Mouse (Mus musculus) right cerebral cortex, postnatal 14 days (tissue): ENCODE measurements around the gene Otud1.

ENCODE experiments used
- DNase-seq: peaks from one replicate; pipeline ENCODE4 v3.0.0; 2022

Gene Otud1

DNA sequence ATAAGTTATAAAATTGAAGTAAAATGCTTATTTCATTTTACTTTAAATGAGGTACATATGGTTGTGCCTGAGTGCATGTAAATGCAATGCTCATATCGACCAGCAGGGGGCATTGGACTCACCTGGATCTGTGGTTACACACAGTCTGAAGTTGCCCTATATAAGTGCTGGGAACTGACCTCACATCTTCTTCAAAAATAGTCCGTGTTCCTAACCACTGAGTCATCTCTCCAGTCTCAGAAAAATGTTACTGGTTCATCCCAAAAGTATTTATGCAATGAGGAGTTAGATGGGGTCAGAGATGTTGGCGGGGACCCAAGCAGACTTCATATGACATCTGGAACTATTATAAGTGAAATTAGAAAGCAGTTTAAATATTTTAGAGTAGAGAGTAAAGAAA, 25.4 kb downstream of the Otud1 start:
- DNase-seq = no peak

DNA sequence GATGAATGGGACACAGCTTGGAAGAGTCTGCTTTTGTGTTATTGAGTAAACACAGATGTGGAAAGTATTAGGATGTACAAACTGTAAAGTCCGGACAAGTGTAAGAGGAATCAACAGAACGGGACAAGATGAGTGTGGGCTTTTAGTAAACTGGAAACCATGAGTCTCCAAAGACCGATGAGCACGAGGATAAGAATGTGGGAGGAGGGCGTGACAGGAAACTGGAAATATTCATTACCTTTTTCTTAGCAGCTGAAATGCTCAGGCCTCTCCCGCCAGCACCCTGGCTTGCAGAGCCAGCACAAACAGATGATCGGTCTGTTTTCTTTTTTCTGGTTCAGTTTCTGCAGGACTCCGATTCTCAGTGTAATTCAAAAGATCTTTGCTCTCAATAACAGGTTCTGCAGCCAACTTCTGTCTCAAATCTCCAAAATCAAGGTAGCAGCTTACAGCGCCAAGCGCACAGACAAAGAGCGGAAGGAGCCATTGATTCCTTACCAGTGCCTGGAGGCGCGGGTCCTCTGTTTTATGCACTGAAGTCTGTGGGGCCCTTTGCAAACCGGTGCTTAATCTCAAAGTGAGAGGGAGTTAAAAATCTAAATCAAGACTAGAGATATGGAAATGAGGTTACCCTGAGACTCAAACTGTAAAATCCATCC, 28.1 kb downstream of the Otud1 start:
- DNase-seq = no peak

- DNase-seq = no peak
Measured at GRCm38 (mm10) chr2:19690094-19690493, 32.5 kb downstream of the Otud1 start.

- DNase-seq = no peak
Measured at GRCm38 (mm10) chr2:19699573-19700295, 42.2 kb downstream of the Otud1 start.

DNA sequence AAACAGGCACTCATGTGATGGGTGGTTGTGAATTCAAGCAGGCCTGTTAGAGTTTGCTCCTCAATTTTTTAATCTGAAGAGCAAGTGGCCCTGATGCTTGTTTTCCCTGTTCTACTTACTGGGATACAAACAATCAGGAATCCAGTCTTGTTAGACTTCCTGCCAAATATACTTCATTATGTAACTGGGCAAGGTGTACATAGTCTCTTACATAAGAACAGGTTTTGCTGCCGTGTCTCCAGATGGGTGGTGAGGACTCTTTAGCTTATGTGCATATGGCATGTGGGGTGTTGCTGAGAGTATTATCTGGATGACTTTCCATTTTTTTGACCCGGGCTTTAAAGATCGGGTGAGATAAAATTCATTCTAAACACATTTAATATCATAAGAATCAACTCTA, 43.8 kb downstream of the Otud1 start:
- DNase-seq = no peak

DNA sequence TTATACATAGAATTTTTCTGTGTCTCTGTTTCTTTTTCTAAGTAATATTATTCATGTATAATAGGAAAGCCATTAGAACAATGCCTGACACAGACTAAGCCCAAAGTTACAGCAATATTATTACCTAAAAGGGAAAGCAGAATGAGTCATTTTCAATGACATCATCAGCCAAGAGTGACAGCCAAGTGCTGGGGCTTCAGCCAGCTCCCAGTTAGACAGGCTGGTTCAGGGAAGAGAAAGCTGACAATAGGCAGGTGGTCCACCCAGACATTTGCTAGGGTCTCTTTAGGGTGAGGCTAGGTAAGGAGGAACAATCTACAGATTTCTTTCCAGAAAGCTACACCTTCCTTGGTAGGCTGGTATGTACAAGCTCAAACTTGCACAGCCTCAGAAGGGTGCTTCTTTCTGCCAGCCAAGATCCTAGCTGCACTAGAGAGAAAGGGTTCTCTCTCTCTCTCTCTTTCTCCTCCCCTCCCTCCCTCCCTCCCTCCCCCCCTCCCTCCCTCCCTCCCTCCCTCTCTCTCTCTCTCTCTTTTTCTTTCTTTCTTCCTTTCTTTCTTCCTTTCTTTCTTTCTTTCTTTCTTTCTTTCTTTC, 45.6 kb downstream of the Otud1 start:
- DNase-seq = no peak

DNA sequence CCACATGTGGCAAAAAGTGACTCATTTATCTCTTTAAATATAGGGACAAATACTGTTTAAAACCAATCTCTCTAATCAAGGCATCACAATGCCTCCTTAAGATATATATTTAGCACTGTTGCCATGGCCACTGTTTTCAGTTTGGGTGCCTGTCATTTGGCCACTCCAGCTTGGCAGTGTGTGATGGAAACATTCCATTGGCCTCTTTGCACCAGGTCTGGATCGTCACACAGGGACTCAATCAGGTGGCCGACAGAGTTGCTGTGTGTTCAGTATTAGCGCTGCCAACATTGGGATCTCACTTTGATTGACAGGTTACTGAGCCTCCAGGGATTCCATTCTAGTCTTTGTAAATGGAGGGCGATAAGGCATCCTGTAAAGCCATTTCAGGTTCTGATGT, 46.1 kb downstream of the Otud1 start:
- DNase-seq = no peak

- DNase-seq = no peak
Measured at GRCm38 (mm10) chr2:19704272-19704671, 46.7 kb downstream of the Otud1 start.

DNA sequence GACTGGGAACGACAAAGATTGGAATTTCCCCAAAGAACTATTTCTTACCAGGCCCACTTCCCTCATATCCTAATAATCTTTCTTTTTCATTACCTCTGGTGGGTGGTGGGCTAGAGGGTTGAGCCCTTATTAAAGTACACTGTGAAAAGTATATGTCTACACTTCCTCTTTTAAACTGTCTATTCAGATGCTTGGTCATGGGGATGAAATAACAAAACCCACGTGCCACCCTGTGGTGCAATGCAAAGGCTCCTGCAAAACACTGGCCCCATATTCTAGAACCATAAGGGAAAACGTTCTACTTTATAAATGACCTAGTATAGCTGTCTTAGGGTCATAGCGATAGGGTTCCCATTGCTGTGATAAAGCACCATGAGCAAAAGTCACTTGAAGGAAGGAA, 49.3 kb downstream of the Otud1 start:
- DNase-seq = no peak
